Comparison of ENCODE assay signal across 23 mouse cellular contexts in the genomic region with DNA sequence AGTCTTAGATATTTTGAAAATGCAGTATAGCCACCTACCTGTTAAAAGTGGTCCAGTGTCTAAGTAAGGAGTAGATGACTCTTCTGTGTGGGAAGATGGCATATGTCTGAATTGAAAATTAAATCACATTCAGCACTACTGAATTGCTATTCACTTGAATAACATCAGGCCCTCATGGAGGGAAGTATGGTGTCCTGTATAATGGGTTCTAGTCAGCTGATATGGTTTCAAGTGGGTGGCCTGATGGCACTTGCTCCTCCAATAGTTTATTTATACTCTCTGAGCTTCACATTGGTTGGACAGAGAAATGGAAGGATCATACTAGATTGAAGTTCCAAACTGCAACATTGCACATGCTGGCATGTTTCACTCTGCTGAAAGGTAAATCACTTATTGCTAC.
DNase-seq lines count a peak whose midpoint lies in the region; TF ChIP-seq lines count a peak whose summit lies in the region.
"Had no signal": no experiment of that assay in that cellular context is flagged by ENCODE, and none has a peak within 500 bp of the region (broad histone marks: within the 10 kb centered on the region; RNA-seq: fewer than 3 reads in every experiment).

No protein-coding gene starts in this region.

- H3K4me3 ChIP-seq in left cerebral cortex, adult 2 months: no peak overlapping the region
- H3K4me3 ChIP-seq: forebrain, embryonic 13.5 days; heart, embryonic 15.5 days; kidney, embryonic 15.5 days; limb, embryonic 12.5 days; liver, embryonic 15.5 days; myocyte; neural tube, embryonic 13.5 days had no signal

- intact Hi-C loops in left cerebral cortex, adult 2 months (cut with DNase I): loop anchor here (5.0 kb wide), 2 partner anchors 34 to 181 kb away; no protein-coding TSS in a partner anchor

- TF ChIP-seq CTCF in left cerebral cortex, adult 2 months (IDR thresholded peaks at IDR 0.05): no peak; the same call in 1 of the 2 replicates

- peak; percentile 4 for DNase-seq in layer of hippocampus, adult 11-12 months (ENCODE audit: low spot score)
- no peak for DNase-seq in layer of hippocampus, adult 9-10 months (ENCODE audit: low spot score)
- peak; percentile 48 for DNase-seq in right cerebral cortex, adult 18-20 months
- DNase-seq in right cerebral cortex, postnatal 14 days: no peak
- DNase-seq in left cerebral cortex, adult 2 months (ENCODE audit: extremely low spot score in 1 of 2, low spot score in 2 of 2): peak in 1 of 2 experiments; percentile 15
- peak; percentile 15 for DNase-seq in right cerebral cortex, postnatal 25 days
- no peak for DNase-seq in lung, postnatal 36 days
- DNase-seq in thymus, postnatal 10 days (ENCODE audit: low spot score in 2 of 2): no peak
- DNase-seq: adrenal gland, postnatal 14 days; cerebellum, adult 11-12 months; cerebellum, postnatal 10 days; gastrocnemius, postnatal 14 days; kidney, adult 18-20 months; kidney, postnatal 25 days; lung, embryonic 14.5 days; lung, postnatal 14 days had no signal

- peak overlapping the region; percentile 3; the same call in 1 of the 2 replicates for H3K27ac ChIP-seq in left cerebral cortex, adult 2 months
- H3K27ac ChIP-seq: forebrain, embryonic 13.5 days; heart, embryonic 15.5 days; kidney, embryonic 15.5 days; limb, embryonic 12.5 days; liver, embryonic 15.5 days; neural tube, embryonic 13.5 days had no signal

Comparison
In these comparisons a context has a peak if more than half of its experiments do, and no peak if none do; other contexts are left out.
1. DNase-seq: peak in layer of hippocampus, adult 11-12 months (single experiment), right cerebral cortex, adult 18-20 months (single experiment) and right cerebral cortex, postnatal 25 days (single experiment); none in layer of hippocampus, adult 9-10 months (single experiment), right cerebral cortex, postnatal 14 days (single experiment), lung, postnatal 36 days (single experiment) and thymus, postnatal 10 days (0 of 2).